Mouse (Mus musculus): ENCODE measurements around the gene 4930562C15Rik. TPM values are rescaled to one million over a fixed set of nuclear protein-coding genes. Genes with fewer than 3 reads are reported as not detected.

4930562C15Rik gene
- 2.2 and 2.4 TPM in 2 replicates for polyA plus RNA-seq (2015; fragmentation: Nextera tagmentation; extraction: Ambion mirVana)

GRCm38 (mm10) chr16:4835191-4835590, at the start of gene 4930562C15Rik:
Gene 4930562C15Rik (plus strand): TSS chr16:4835416.
- no peak within 1 kb of the TSS for H3K4me3 ChIP-seq (ENCODE audit: low read depth, low read length)
- TF ChIP-seq CTCF (IDR thresholded peaks at IDR 0.05) (no peak), EP300 (IDR thresholded peaks at IDR 0.05) (no peak)
- H3K4me1 ChIP-seq (ENCODE audit: insufficient read depth, low read depth, low read length), result no peaks in the 10 kb centered on the region; the same call in 1 of the 2 replicates
- no peaks in the 10 kb centered on the region for H3K27me3 ChIP-seq (replicated peaks; ENCODE audit: insufficient read depth, low read length)
- H3K9ac ChIP-seq (replicated peaks; ENCODE audit: low read depth), result no peak within 1 kb of the TSS
- H3K27ac ChIP-seq (ENCODE audit: low read length), result 0 out of 2 replicates have a peak within 1 kb of the TSS, but pooled peaks have one; percentile 9
- H3K4me2 ChIP-seq (replicated peaks; ENCODE audit: low read depth, low read length), result no peak within 1 kb of the TSS
- WGBS, result 66% methylated on average over 3 of the region's 3 CpGs
- DNase-seq (ENCODE audit: low spot score) (peak; percentile 63), ATAC-seq (peak; percentile 74)
- H3K36me3 ChIP-seq (ENCODE audit: insufficient read depth, low read length), result no peaks in the 10 kb centered on the region
- no peaks in the 10 kb centered on the region for H3K9me3 ChIP-seq (ENCODE audit: low read length)

- DNase-seq (ENCODE audit: low spot score) (no peak), ATAC-seq (no peak)
- H3K36me3 ChIP-seq (ENCODE audit: insufficient read depth, low read length), result no peaks in the 10 kb centered on the region
- no peaks in the 10 kb centered on the region for H3K9me3 ChIP-seq (ENCODE audit: low read length)
- WGBS, result 35% methylated on average over 4 of the region's 4 CpGs
- H3K27ac ChIP-seq (ENCODE audit: low read length), result no peak overlapping the region
- H3K4me3 ChIP-seq (ENCODE audit: low read depth, low read length), result no peak overlapping the region
- peaks cover 18% of the 10 kb centered on the region; the same call in 1 of the 2 replicates for H3K4me1 ChIP-seq (ENCODE audit: insufficient read depth, low read depth, low read length)
- H3K9ac ChIP-seq (replicated peaks; ENCODE audit: low read depth), result no peak overlapping the region
- no peaks in the 10 kb centered on the region for H3K27me3 ChIP-seq (replicated peaks; ENCODE audit: insufficient read depth, low read length)
- TF ChIP-seq EP300 (IDR thresholded peaks at IDR 0.05) (no peak), CTCF (IDR thresholded peaks at IDR 0.05) (no peak)
- H3K4me2 ChIP-seq (replicated peaks; ENCODE audit: low read depth, low read length), result no peak overlapping the region
These were observed 49.5 kb upstream of the 4930562C15Rik start for GRCm38 (mm10) chr16:4785706-4786105.

GRCm38 (mm10) chr16:4788176-4788575, 47.0 kb upstream of the 4930562C15Rik start:
- Histone ChIP-seq H3K36me3 (ENCODE audit: insufficient read depth, low read length) (no peaks in the 10 kb centered on the region), H3K4me2 (replicated peaks; ENCODE audit: low read depth, low read length) (no peak overlapping the region), H3K27me3 (replicated peaks; ENCODE audit: insufficient read depth, low read length) (no peaks in the 10 kb centered on the region), H3K27ac (ENCODE audit: low read length) (no peak overlapping the region), H3K9me3 (ENCODE audit: low read length) (no peaks in the 10 kb centered on the region), H3K9ac (replicated peaks; ENCODE audit: low read depth) (0 out of 2 replicates have a peak overlapping the region, but pooled peaks have one; percentile 13), H3K4me3 (ENCODE audit: low read depth, low read length) (no peak overlapping the region), H3K4me1 (ENCODE audit: insufficient read depth, low read depth, low read length) (peaks cover 14% of the 10 kb centered on the region; the same call in 1 of the 2 replicates)
- TF ChIP-seq CTCF (IDR thresholded peaks at IDR 0.05) (no peak), EP300 (IDR thresholded peaks at IDR 0.05) (no peak)
- DNase-seq (ENCODE audit: low spot score) (no peak), ATAC-seq (no peak)

GRCm38 (mm10) chr16:4789311-4789768, 45.9 kb upstream of the 4930562C15Rik start:
- no peaks in the 10 kb centered on the region for H3K9me3 ChIP-seq (ENCODE audit: low read length)
- H3K4me1 ChIP-seq (ENCODE audit: insufficient read depth, low read depth, low read length), result peaks cover 7% of the 10 kb centered on the region; the same call in 1 of the 2 replicates
- ATAC-seq (peak; percentile 40), DNase-seq (ENCODE audit: low spot score) (peak; percentile 33)
- H3K27ac ChIP-seq (ENCODE audit: low read length), result peak overlapping the region; percentile 93
- H3K36me3 ChIP-seq (ENCODE audit: insufficient read depth, low read length), result no peaks in the 10 kb centered on the region
- peak overlapping the region; percentile 82 for H3K9ac ChIP-seq (replicated peaks; ENCODE audit: low read depth)
- H3K4me2 ChIP-seq (replicated peaks; ENCODE audit: low read depth, low read length), result peak overlapping the region; percentile 91
- no peaks in the 10 kb centered on the region for H3K27me3 ChIP-seq (replicated peaks; ENCODE audit: insufficient read depth, low read length)
- TF ChIP-seq EP300 (IDR thresholded peaks at IDR 0.05) (no peak), CTCF (IDR thresholded peaks at IDR 0.05) (no peak)
- H3K4me3 ChIP-seq (ENCODE audit: low read depth, low read length), result peak overlapping the region; percentile 83
- under 1% methylated on average over 28 of the region's 29 CpGs for WGBS

GRCm38 (mm10) chr16:4789810-4790559, 45.2 kb upstream of the 4930562C15Rik start, which contains the start of gene Cdip1:
Gene Cdip1 (minus strand): TSS chr16:4790292.
- peak within 1 kb of the TSS; percentile 91 for H3K4me2 ChIP-seq (replicated peaks; ENCODE audit: low read depth, low read length)
- 6% methylated on average over 51 of the region's 51 CpGs for WGBS
- peak; percentile 96 for DNase-seq (ENCODE audit: low spot score)

GRCm38 (mm10) chr16:4791332-4791731, 43.9 kb upstream of the 4930562C15Rik start:
- Histone ChIP-seq H3K4me2 (replicated peaks; ENCODE audit: low read depth, low read length) (no peak overlapping the region), H3K9me3 (ENCODE audit: low read length) (no peaks in the 10 kb centered on the region), H3K27me3 (replicated peaks; ENCODE audit: insufficient read depth, low read length) (no peaks in the 10 kb centered on the region), H3K4me1 (ENCODE audit: insufficient read depth, low read depth, low read length) (peaks cover 5% of the 10 kb centered on the region; the same call in 1 of the 2 replicates), H3K9ac (replicated peaks; ENCODE audit: low read depth) (no peak overlapping the region), H3K4me3 (ENCODE audit: low read depth, low read length) (no peak overlapping the region), H3K27ac (ENCODE audit: low read length) (no peak overlapping the region), H3K36me3 (ENCODE audit: insufficient read depth, low read length) (no peaks in the 10 kb centered on the region)
- peak; percentile 67 for DNase-seq (ENCODE audit: low spot score)
- no peak for ATAC-seq
- WGBS, result 64% methylated on average over 2 of the region's 2 CpGs
- peak; percentile 52 for TF ChIP-seq CTCF (IDR thresholded peaks at IDR 0.05)
- TF ChIP-seq EP300 (IDR thresholded peaks at IDR 0.05), result no peak

More at GRCm38 (mm10) chr16:4789810-4790559, 45.2 kb upstream of the 4930562C15Rik start, which contains the start of gene Cdip1:
- peak within 1 kb of the TSS; percentile 82 for H3K9ac ChIP-seq (replicated peaks; ENCODE audit: low read depth)
- H3K27me3 ChIP-seq (replicated peaks; ENCODE audit: insufficient read depth, low read length), result no peaks in the 10 kb centered on the region
- TF ChIP-seq EP300 (IDR thresholded peaks at IDR 0.05) (no peak), CTCF (IDR thresholded peaks at IDR 0.05) (0 out of 2 replicates have a peak, but pooled peaks have one; percentile 19)
- H3K4me1 ChIP-seq (ENCODE audit: insufficient read depth, low read depth, low read length), result peaks cover 5% of the 10 kb centered on the region; the same call in 1 of the 2 replicates
- peak within 1 kb of the TSS; percentile 83 for H3K4me3 ChIP-seq (ENCODE audit: low read depth, low read length)
- no peaks in the 10 kb centered on the region for H3K9me3 ChIP-seq (ENCODE audit: low read length)
- ATAC-seq, result peak; percentile 99
- H3K36me3 ChIP-seq (ENCODE audit: insufficient read depth, low read length), result no peaks in the 10 kb centered on the region
- peak within 1 kb of the TSS; percentile 93 for H3K27ac ChIP-seq (ENCODE audit: low read length)

Data from lung, postnatal 0 days (tissue).